ENCODE assay signal across 9 mouse cellular contexts in the genomic region with DNA sequence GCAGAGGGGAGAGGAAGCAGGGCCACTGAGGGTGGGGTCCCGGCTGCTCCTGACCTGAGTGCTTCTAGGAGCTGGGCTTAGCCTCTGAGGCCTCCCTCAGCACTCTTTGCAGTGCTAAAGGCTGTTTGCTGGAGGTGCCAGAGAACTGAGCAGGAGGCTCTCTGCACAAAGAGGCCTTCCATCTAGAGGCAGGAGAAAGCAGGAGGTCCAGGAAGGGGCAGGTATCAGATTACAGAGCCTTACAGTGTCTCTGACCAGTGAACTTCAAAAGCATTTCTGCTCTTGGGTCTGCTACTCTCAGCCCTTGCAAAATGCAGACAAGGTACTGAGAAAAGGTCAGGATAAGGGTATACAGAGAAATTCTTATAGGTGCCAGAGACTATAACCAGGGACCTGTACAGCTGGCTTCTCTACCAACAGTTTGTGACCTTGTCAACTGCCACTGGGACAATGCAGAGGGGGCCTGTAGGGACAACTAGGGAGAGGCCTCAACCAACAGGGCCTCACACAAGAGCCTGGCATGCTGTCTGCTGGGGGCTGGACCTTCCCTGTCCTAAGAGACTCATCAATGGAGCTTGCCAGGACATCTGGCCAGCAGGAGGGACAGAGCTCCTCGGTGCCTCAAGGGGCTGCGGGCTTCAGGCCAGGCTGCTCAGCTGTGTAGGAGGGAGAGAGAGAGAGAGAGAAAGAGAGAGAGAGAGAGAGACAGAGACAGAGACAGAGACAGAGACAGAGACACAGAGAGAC.
DNase-seq lines count a peak whose midpoint lies in the region; ATAC-seq and TF ChIP-seq lines count a peak whose summit lies in the region.
"Had no signal": no experiment of that assay in that cellular context is flagged by ENCODE, and none has a peak within 500 bp of the region (broad histone marks: within the 10 kb centered on the region; RNA-seq: fewer than 3 reads in every experiment).

No protein-coding gene starts in this region.

- DNase-seq in urinary bladder, postnatal 25 days (ENCODE audit: low spot score) = peak; percentile 15
- DNase-seq in urinary bladder, adult 18-20 months (ENCODE audit: low spot score in 2 of 2) = no peak
- DNase-seq in heart, adult 18-20 months = peak; percentile 70 to 84
- DNase-seq in yolk sac, embryonic 10.5 days (ENCODE audit: low spot score) = peak; percentile 32
- DNase-seq in right cerebral cortex, postnatal 36 days (ENCODE audit: low spot score in 2 of 2) = no peak
- no peak for DNase-seq in Muller cell, postnatal 12 days (ENCODE audit: inconsistent ontology term)

- no peak for ATAC-seq in intestine, postnatal 0 days
- ATAC-seq in midbrain, embryonic 13.5 days = no peak

- H3K36me3 ChIP-seq in intestine, postnatal 0 days (ENCODE audit: control insufficient read depth, insufficient read depth) = no peaks in the 10 kb centered on the region
- H3K36me3 ChIP-seq in midbrain, embryonic 13.5 days = no peaks in the 10 kb centered on the region

- H3K4me3 ChIP-seq in intestine, postnatal 0 days (ENCODE audit: low read depth, low read length) = no peak overlapping the region
- H3K4me3 ChIP-seq in midbrain, embryonic 13.5 days (replicated peaks) = no peak overlapping the region

- no peak overlapping the region for H3K9ac ChIP-seq in intestine, postnatal 0 days (ENCODE audit: low read depth, low read length)
- H3K9ac ChIP-seq in midbrain, embryonic 13.5 days (replicated peaks) = no peak overlapping the region
- H3K9ac ChIP-seq: liver, embryonic 14.5 days had no signal

- no peaks in the 10 kb centered on the region for H3K4me1 ChIP-seq in intestine, postnatal 0 days (replicated peaks; ENCODE audit: control insufficient read depth, insufficient read depth, low read length)
- no peaks in the 10 kb centered on the region for H3K4me1 ChIP-seq in midbrain, embryonic 13.5 days (replicated peaks)

- H3K4me2 ChIP-seq in intestine, postnatal 0 days (replicated peaks; ENCODE audit: low read depth) = no peak overlapping the region
- H3K4me2 ChIP-seq in midbrain, embryonic 13.5 days (replicated peaks) = no peak overlapping the region

- H3K27me3 ChIP-seq in intestine, postnatal 0 days (replicated peaks; ENCODE audit: control insufficient read depth, insufficient read depth, low read length) = no peaks in the 10 kb centered on the region
- H3K27me3 ChIP-seq in midbrain, embryonic 13.5 days = no peaks in the 10 kb centered on the region

- no peak overlapping the region for H3K27ac ChIP-seq in intestine, postnatal 0 days (ENCODE audit: low read depth, low read length)
- no peak overlapping the region for H3K27ac ChIP-seq in midbrain, embryonic 13.5 days
- H3K27ac ChIP-seq: liver, embryonic 14.5 days had no signal

- no peaks in the 10 kb centered on the region for H3K9me3 ChIP-seq in intestine, postnatal 0 days (ENCODE audit: control insufficient read depth)
- no peaks in the 10 kb centered on the region for H3K9me3 ChIP-seq in midbrain, embryonic 13.5 days

- 0 out of 2 replicates have a peak, but pooled peaks have one; percentile 16 for TF ChIP-seq CTCF in intestine, postnatal 0 days (IDR thresholded peaks at IDR 0.05; ENCODE audit: low read depth)

- 62% methylated on average over 3 of the region's 3 CpGs for WGBS in intestine, postnatal 0 days
- 63% methylated on average over 3 of the region's 3 CpGs for WGBS in midbrain, embryonic 13.5 days

Comparison
In these comparisons a context has a peak if more than half of its experiments do, and no peak if none do; other contexts are left out.
1. DNase-seq: peak in urinary bladder, postnatal 25 days (single experiment), heart, adult 18-20 months (2 of 2) and yolk sac, embryonic 10.5 days (single experiment); none in urinary bladder, adult 18-20 months (0 of 2), right cerebral cortex, postnatal 36 days (0 of 2) and Muller cell, postnatal 12 days (single experiment).